Mouse (Mus musculus): ENCODE results near the gene Rnft1. TPM values are rescaled to one million over a fixed set of nuclear protein-coding genes. Genes with fewer than 3 reads are reported as not detected.

Gene Rnft1
- 10 to 100 TPM; 28.9 to 33.1 TPM for total RNA-seq (2021)

- peak; percentile 99 for DNase-seq
These were observed at the start of gene Rnft1 for GRCm38 (mm10) chr11:86484101-86484868. TSS of gene Rnft1 (plus strand) at chr11:86484657.

- peak; percentile 38 for DNase-seq
These were observed 47.6 kb upstream of the Rnft1 start for GRCm38 (mm10) chr11:86436843-86437242.

- DNase-seq: no peak
These were observed 46.2 kb upstream of the Rnft1 start for GRCm38 (mm10) chr11:86438261-86438660.

DNA sequence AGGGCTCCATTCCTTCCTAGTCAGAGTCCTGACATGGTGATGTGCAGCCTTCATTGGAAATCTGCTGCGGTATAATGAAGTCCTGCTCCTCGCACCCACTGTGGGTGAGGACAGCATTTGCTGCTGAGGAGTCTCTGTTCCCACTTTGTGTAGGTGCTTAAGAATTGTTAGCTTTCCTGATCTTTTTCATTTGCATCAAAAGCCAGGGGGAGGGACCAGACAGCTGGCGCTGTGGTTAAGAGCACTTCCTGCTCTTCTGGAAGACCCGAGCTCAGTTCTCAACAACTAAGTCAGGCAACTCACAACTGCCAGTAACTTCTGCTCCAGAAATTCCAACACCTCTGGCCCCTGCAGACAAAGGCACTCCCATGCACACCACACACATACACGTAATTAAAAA lies 43.7 kb upstream of the Rnft1 start:
- no peak for DNase-seq

DNA sequence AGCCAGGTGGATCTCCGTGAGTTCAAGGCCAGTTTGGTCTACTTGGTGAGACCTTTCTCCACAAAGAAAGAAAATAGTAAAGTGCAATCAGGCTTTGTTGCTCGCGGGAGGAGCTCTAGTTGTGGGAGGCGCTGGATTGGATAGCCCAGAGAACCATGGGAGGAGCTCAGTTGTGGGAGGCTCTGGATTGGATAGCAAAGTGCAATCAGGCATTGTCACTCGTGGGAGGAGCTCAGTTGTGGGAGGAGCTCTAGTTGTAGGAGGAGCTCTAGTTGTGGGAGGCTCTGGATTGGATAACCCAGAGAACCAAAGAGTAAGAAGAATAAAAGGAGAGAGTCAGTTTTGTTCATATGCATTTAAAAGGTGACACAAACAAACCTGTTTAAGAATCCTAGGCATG lies 30.5 kb upstream of the Rnft1 start:
- no peak for DNase-seq

- DNase-seq: no peak
These were observed 26.9 kb upstream of the Rnft1 start for GRCm38 (mm10) chr11:86457545-86457944.

DNA sequence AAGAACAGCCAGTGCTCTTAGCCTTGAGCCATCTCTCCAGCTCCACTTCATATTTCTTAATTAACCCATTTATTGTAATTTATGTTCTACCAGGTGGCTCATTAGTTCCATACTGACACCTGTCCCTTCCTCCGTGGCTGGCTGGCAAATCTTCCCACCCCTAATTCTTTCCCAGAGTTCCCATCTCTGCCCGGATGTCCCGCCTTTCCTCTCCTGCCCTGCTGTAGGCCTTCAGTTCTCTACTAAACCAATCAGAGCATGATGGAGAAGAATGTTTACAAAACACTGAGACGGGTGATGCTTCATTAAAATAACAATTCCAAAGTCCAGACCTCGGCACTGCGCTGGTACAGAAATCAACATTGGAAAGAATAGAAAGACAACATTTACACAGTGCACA lies 25.6 kb upstream of the Rnft1 start:
- DNase-seq: no peak

GRCm38 (mm10) chr11:86462579-86462978 lies 21.9 kb upstream of the Rnft1 start:
- DNase-seq: no peak

GRCm38 (mm10) chr11:86464275-86464674 lies 20.2 kb upstream of the Rnft1 start:
- DNase-seq: peak; percentile 74

DNA sequence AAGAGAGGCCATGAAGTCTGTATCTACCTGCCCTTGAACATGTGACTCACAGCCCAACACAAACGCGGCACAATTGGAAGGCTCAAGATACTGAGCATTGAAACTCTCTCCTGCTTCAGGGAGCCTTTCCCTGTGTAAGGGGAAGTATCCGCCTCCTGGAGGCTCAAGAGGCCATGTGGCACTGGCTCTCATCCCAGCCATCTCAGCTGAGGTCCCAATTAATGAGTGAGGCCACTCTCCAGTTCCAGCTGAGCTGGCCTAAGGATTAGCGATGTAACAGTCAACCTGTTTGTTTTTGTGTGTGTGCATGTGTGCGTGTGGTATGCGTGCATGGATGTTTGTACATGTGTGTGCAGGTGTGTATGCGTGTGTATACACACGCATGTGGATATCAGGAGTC lies 16.1 kb upstream of the Rnft1 start:
- DNase-seq: no peak

GRCm38 (mm10) chr11:86468971-86469370 lies 15.5 kb upstream of the Rnft1 start:
- DNase-seq: no peak

DNA sequence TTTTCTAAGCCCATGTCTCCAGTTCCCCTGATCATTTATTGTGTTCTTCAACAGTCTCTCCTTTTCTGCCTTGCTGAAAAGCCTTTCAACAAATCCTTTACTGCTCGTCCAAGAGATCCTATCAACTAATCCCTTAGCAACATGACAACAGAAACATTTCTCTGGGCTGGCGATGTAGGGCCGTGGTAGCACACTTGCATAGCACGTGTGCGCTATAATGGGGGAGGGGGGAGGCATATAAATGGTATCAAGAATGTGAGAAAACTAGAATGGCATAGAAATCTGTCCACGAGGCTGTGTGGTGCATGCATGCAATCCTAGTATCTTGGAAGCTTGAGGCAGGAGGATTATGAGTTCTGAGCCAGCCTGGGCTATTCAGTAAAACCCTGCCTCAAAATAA lies 12.7 kb upstream of the Rnft1 start:
- no peak for DNase-seq

GRCm38 (mm10) chr11:86472771-86473171 lies 11.7 kb upstream of the Rnft1 start:
- peak; percentile 32 for DNase-seq

GRCm38 (mm10) chr11:86473576-86473975 lies 10.9 kb upstream of the Rnft1 start:
- no peak for DNase-seq

- DNase-seq: peak; percentile 60
These were observed 553 bp downstream of the Rnft1 start for GRCm38 (mm10) chr11:86484910-86485510.

- DNase-seq: no peak
These were observed 6.3 kb downstream of the Rnft1 start for GRCm38 (mm10) chr11:86490782-86491181.

DNA sequence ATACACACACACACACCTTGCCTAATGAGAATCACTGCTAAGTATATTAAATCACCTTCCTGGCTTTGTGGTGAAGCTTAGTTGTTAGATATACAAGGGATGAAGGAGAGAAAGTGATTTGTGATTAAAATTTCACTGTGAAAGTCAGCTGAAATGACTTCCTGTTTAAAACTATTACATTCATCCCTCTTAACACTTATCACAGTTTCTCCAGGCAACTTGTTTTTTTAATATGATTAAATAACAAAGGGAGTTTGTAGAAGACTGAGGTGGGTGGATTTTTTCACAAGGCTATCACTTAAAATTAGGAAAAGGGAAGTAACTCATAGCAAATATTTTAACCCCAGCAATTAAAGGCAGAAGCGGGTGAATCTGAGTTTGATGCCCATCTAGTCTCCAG lies 12.9 kb downstream of the Rnft1 start:
- DNase-seq: no peak

GRCm38 (mm10) chr11:86497908-86498307 lies 13.5 kb downstream of the Rnft1 start:
- no peak for DNase-seq

GRCm38 (mm10) chr11:86500795-86501194 lies 16.3 kb downstream of the Rnft1 start:
- no peak for DNase-seq

GRCm38 (mm10) chr11:86503121-86503520 lies 18.7 kb downstream of the Rnft1 start:
- no peak for DNase-seq

DNA sequence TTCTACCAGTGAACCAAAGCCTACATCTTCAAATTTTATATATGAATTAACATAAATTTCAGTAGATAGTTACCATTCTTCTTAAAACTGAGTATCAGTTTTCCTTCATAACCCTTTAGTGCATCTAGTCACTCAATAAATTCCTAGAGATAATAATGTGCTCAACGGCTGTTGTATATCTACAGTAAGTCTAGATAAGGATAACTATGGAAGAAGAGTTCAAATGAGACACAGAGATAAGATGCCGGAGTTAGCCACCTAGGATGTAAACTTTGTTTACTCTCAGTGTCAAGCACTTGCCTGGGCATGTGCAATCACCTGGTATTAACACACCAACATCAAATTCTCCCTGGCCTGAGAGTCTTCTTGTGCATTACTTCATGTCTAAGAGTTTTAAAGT lies 22.9 kb downstream of the Rnft1 start:
- DNase-seq: no peak

- DNase-seq: no peak
These were observed 23.5 kb downstream of the Rnft1 start for GRCm38 (mm10) chr11:86507991-86508390.

DNA sequence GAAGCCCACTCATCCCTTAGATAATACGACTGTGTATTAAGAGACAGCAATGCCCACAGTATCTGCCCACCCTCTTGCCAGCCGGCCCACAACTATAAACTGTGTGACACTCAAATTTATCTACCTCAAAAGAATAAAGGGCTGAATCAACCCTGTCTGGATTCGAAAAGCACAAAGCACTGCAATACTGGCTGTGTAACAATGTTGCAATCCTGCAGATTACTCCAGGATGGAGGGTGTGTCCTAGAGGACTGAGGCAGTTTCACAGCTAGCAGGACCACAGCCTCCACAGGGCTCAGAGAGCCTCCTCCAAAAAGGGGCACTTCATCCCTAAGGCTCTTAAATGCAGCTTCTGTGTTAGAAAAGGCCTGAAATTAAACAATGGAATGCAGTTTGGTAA lies 32.2 kb downstream of the Rnft1 start:
- no peak for DNase-seq

GRCm38 (mm10) chr11:86517229-86517628 lies 32.8 kb downstream of the Rnft1 start:
- no peak for DNase-seq
